Mouse (Mus musculus) E14TG2a.4 (cell line): Measurements from ENCODE around the gene Sohlh2.

Experiments used
- H3K27me3 ChIP-seq: 2 replicates; pipeline ENCODE4 v1.6.1; 2014; ENCODE audit warnings: low read length, control low read depth; ENCODE audit not compliant: insufficient read depth
- H3K36me3 ChIP-seq: 2 replicates; pipeline ENCODE4 v1.6.1; 2014; ENCODE audit warnings: low read length, control low read depth; ENCODE audit not compliant: insufficient read depth
- H3K4me1 ChIP-seq: replicated peaks from 2 replicates; pipeline ENCODE4 v1.6.1; 2014; ENCODE audit warnings: low read depth, low read length, control low read depth
- H3K4me3 ChIP-seq: replicated peaks from 2 replicates; pipeline ENCODE4 v1.5.1; 2014; ENCODE audit warnings: mild to moderate bottlenecking, low read length
- H3K9me3 ChIP-seq: 2 replicates; pipeline ENCODE4 v1.6.1; 2014; ENCODE audit warnings: low read length, control low read depth
- CTCF ChIP-seq: conservative IDR thresholded peaks from 2 replicates; pipeline ENCODE4 v1.5.1; 2014; ENCODE audit warnings: low read length
- NANOG ChIP-seq: IDR thresholded peaks from 2 replicates; pipeline ENCODE4 v1.6.1; 2014; ENCODE audit warnings: borderline replicate concordance, low read length, mixed read lengths
- POU5F1 ChIP-seq: IDR thresholded peaks from 2 replicates; pipeline ENCODE4 v1.6.1; 2014; ENCODE audit warnings: low read length, borderline replicate concordance

Sohlh2 gene

GRCm38 (mm10) chr3:55244087-55244486 is 62.3 kb downstream of the Sohlh2 start:
- no peak overlapping the region for H3K4me3 ChIP-seq
- no peak for TF ChIP-seq POU5F1
- no peak for TF ChIP-seq NANOG
- TF ChIP-seq CTCF, result no peak
- peaks cover 53% of the 10 kb centered on the region for H3K27me3 ChIP-seq
- H3K4me1 ChIP-seq, result peaks cover 12% of the 10 kb centered on the region
- H3K36me3 ChIP-seq, result no peaks in the 10 kb centered on the region
- H3K9me3 ChIP-seq, result no peaks in the 10 kb centered on the region

GRCm38 (mm10) chr3:55246618-55247272 is 64.9 kb downstream of the Sohlh2 start:
- no peaks in the 10 kb centered on the region for H3K9me3 ChIP-seq
- no peaks in the 10 kb centered on the region for H3K36me3 ChIP-seq
- H3K4me1 ChIP-seq, result peaks cover 12% of the 10 kb centered on the region
- H3K27me3 ChIP-seq, result peaks cover 45% of the 10 kb centered on the region
- H3K4me3 ChIP-seq, result no peak overlapping the region
- TF ChIP-seq CTCF (no peak), POU5F1 (no peak), NANOG (no peak)

- Histone ChIP-seq H3K9me3 (no peaks in the 10 kb centered on the region), H3K27me3 (peaks cover 32% of the 10 kb centered on the region), H3K36me3 (no peaks in the 10 kb centered on the region), H3K4me1 (peaks cover 3% of the 10 kb centered on the region), H3K4me3 (no peak overlapping the region)
- TF ChIP-seq NANOG (no peak), POU5F1 (no peak), CTCF (no peak)
Observed at GRCm38 (mm10) chr3:55248048-55248447, 66.2 kb downstream of the Sohlh2 start.

- Histone ChIP-seq H3K27me3 (peaks cover 28% of the 10 kb centered on the region), H3K36me3 (no peaks in the 10 kb centered on the region), H3K9me3 (no peaks in the 10 kb centered on the region), H3K4me1 (no peaks in the 10 kb centered on the region), H3K4me3 (no peak overlapping the region)
- no peak for TF ChIP-seq NANOG
- no peak for TF ChIP-seq CTCF
- no peak for TF ChIP-seq POU5F1
Observed at GRCm38 (mm10) chr3:55248508-55248907, 66.7 kb downstream of the Sohlh2 start.

GRCm38 (mm10) chr3:55250631-55251030 is 68.8 kb downstream of the Sohlh2 start:
- Histone ChIP-seq H3K36me3 (no peaks in the 10 kb centered on the region), H3K4me3 (no peak overlapping the region), H3K27me3 (peaks cover 8% of the 10 kb centered on the region), H3K4me1 (no peaks in the 10 kb centered on the region), H3K9me3 (no peaks in the 10 kb centered on the region)
- TF ChIP-seq CTCF, result no peak
- TF ChIP-seq POU5F1, result no peak
- no peak for TF ChIP-seq NANOG
